Mouse (Mus musculus) erythroblast, adult 5-6 weeks (primary cell): ENCODE results near the gene Vsnl1. TPM values are rescaled to one million over a fixed set of nuclear protein-coding genes. Genes with fewer than 3 reads are reported as not detected.

Source experiments
- ATAC-seq: replicated peaks from 2 replicates; pipeline ENCODE4 v1.8.0; 2016; ENCODE audit warnings: moderate number of reproducible peaks, mild to moderate bottlenecking, moderate TSS enrichment, inconsistent platforms; ENCODE audit not compliant: poor library complexity, low FRiP score, severe bottlenecking
- total RNA-seq, 2 experiments: library from RNA; stranded (forward) in 1 of 2; stranded (reverse) in 1 of 2; fragments of 150-400 nt in 1 of 2; fragments of 200-764, 138-1000 nt in 1 of 2; gene quantifications; 2 replicates each; pipeline versions ENCODE4 v1.2.3 to v1.2.4; 2015 to 2017; ENCODE audit warnings: low replicate concordance in 2 of 2

Gene Vsnl1
- total RNA-seq, 2 experiments from 2014 or later = not detected

DNA sequence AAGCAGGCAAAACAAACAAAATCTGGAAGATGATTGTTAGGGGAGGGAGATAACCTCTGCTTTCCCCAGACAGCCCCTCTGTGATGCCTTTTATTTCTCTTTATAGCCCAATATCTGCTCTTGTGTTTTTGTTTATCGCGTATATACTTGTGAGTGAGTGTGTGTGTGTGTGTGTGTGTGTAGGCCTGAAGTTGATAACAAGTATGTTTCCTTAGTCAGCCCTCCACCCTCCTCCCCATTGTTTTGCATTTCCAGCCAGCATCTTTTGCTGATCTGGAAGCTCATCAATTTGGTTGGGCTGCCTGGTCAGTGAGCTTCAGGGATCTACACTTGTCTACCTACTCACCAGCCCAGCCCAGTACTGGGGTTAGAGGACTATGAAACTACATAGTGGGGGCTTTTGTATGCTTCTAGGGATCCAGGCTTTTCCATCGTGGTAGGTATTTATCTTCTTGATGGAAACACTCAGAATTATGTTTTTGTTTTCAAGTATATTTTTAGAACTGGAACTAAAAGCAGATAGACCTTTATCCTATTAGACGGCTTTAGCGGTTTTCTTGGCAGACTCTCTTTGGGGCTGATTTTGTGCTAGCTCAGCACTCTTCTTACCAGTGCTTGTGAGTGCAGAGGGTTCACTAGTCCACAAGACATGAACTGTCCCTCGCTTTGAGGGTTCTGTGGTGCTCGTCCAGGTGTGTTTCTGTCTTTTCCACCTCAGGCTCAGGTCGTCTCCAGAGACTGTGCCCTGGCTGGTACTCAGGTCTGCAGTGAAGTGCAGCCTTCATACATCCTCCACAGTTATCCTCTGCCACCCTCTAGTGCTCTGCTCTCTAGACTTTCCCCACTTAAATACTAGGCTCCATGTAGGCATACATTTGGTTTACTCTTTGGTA, 129.4 kb downstream of the Vsnl1 start:
- ATAC-seq = no peak

GRCm38 (mm10) chr12:11300858-11301257, 135.6 kb downstream of the Vsnl1 start:
- ATAC-seq = no peak

DNA sequence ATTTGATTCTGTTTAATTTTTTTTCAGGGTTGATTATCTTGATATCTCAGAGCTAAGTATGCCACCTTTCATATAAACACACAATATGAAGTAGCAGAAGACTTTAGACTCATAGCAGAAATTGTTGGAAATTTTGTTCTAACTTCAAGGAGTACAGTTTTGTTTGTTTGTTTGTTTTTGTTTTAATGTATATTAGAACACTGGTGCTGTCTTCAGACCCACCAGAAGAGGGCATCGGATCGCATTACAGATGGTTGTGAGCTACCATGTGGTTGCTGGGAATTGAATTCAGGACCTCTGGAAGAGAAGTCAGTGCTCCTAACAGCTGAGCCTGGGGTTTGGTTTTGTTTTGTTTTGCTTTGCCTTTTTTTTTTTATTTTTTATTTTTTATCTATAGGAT, 150.0 kb downstream of the Vsnl1 start:
- ATAC-seq = no peak

- no peak for ATAC-seq
These were observed 154.8 kb downstream of the Vsnl1 start for GRCm38 (mm10) chr12:11281584-11281983.

DNA sequence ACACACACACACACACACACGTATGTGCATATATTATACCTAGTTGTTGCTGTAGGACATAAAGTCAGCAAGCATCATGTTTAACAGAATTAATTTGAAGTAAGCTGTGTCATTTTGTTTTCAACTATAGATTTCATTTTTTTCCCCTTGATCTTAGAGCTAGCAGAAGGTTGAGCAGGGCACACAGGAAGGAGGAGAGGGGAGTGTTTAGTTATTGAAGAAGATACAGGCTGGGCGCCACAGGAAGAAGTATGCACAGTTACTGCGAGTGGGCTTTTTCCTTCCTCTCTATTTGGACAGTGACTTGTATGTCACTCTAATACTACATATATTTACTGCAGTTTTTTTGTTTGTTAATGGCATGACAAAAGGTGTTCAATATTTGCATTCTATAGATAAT, 156.5 kb downstream of the Vsnl1 start:
- ATAC-seq = no peak

GRCm38 (mm10) chr12:11277207-11277606, 159.2 kb downstream of the Vsnl1 start:
- no peak for ATAC-seq

GRCm38 (mm10) chr12:11276632-11277031, 159.8 kb downstream of the Vsnl1 start:
- ATAC-seq = no peak

Other genes with a start within 250 kb of the Vsnl1 start
- not detected in 2 replicates for gene Msgn1, start 227.6 kb downstream of the Vsnl1 start, total RNA-seq (2015; ENCODE audit: low replicate concordance)
- gene Msgn1, start 227.6 kb downstream of the Vsnl1 start, total RNA-seq (2017; ENCODE audit: low replicate concordance) = not detected in 2 replicates
- 16.5 and 17.9 TPM in 2 replicates for gene Gen1, start 170.8 kb downstream of the Vsnl1 start, total RNA-seq (2015; ENCODE audit: low replicate concordance)
- gene Gen1, start 170.8 kb downstream of the Vsnl1 start, total RNA-seq (2017; ENCODE audit: low replicate concordance) = 38.1 and 55.8 TPM in 2 replicates
- 24.9 and 92.4 TPM in 2 replicates for gene Smc6, start 170.7 kb downstream of the Vsnl1 start, total RNA-seq (2015; ENCODE audit: low replicate concordance)
- 69.2 and 192 TPM in 2 replicates for gene Smc6, start 170.7 kb downstream of the Vsnl1 start, total RNA-seq (2017; ENCODE audit: low replicate concordance)
- not detected in 2 replicates for gene Rad51ap2, start 19.5 kb upstream of the Vsnl1 start, total RNA-seq (2015; ENCODE audit: low replicate concordance)
- gene Rad51ap2, start 19.5 kb upstream of the Vsnl1 start, total RNA-seq (2017; ENCODE audit: low replicate concordance) = 0.56 TPM in 1 of 2 replicates, not detected in the other